Mouse (Mus musculus): ENCODE measurements at regions not wholly inside any gene's neighbourhood (a gene's known extent, or its start where the extent isn't known, plus 50 kb on each side); places are given as distances from the start of the nearest gene placed in this dataset.
A peak's percentile ranks its signal among the peaks of the same experiment; 100 is the strongest.

- no peaks in the 10 kb centered on the region for H3K27me3 ChIP-seq
- ATAC-seq (ENCODE audit: low FRiP score, low read depth), result no peak
- no peak overlapping the region for H3K4me3 ChIP-seq
- peaks cover 17% of the 10 kb centered on the region for H3K4me1 ChIP-seq (replicated peaks)
- no peak overlapping the region for H3K4me2 ChIP-seq
- no peaks in the 10 kb centered on the region for H3K9me3 ChIP-seq
- WGBS, result 81% methylated on average over 5 of the region's 5 CpGs
- no peak overlapping the region for H3K9ac ChIP-seq
- no peaks in the 10 kb centered on the region for H3K36me3 ChIP-seq
- no peak overlapping the region for H3K27ac ChIP-seq (replicated peaks)
Observed at GRCm38 (mm10) chr14:46663529-46663928, 96.8 kb upstream of the Cdkn3 start.

- Histone ChIP-seq H3K4me1 (replicated peaks) (peaks cover 17% of the 10 kb centered on the region), H3K36me3 (no peaks in the 10 kb centered on the region), H3K4me3 (no peak overlapping the region), H3K9ac (no peak overlapping the region), H3K4me2 (no peak overlapping the region), H3K27ac (replicated peaks) (no peak overlapping the region), H3K27me3 (no peaks in the 10 kb centered on the region), H3K9me3 (no peaks in the 10 kb centered on the region)
- ATAC-seq (ENCODE audit: low FRiP score, low read depth), result peak; percentile 66; the same call in 1 of the 2 replicates
- 7% methylated on average over 9 of the region's 9 CpGs for WGBS
Observed at GRCm38 (mm10) chr14:46661792-46662545, 98.4 kb upstream of the Cdkn3 start.

- Histone ChIP-seq H3K9me3 (no peaks in the 10 kb centered on the region), H3K4me3 (no peak overlapping the region), H3K27ac (replicated peaks) (no peak overlapping the region), H3K36me3 (no peaks in the 10 kb centered on the region), H3K4me1 (replicated peaks) (peaks cover 17% of the 10 kb centered on the region), H3K4me2 (no peak overlapping the region), H3K27me3 (no peaks in the 10 kb centered on the region), H3K9ac (no peak overlapping the region)
- WGBS, result 20% methylated on average over 3 of the region's 3 CpGs
- ATAC-seq (ENCODE audit: low FRiP score, low read depth), result peak; percentile 63
Observed at GRCm38 (mm10) chr14:46661118-46661791, 99.1 kb upstream of the Cdkn3 start.

GRCm38 (mm10) chr14:46659365-46659764 lies 101.0 kb upstream of the Cdkn3 start:
- no peak for ATAC-seq (ENCODE audit: low FRiP score, low read depth)
- Histone ChIP-seq H3K27me3 (no peaks in the 10 kb centered on the region), H3K4me2 (no peak overlapping the region), H3K4me3 (no peak overlapping the region), H3K9me3 (no peaks in the 10 kb centered on the region), H3K4me1 (replicated peaks) (peaks cover 17% of the 10 kb centered on the region), H3K27ac (replicated peaks) (no peak overlapping the region), H3K9ac (no peak overlapping the region), H3K36me3 (no peaks in the 10 kb centered on the region)
- 62% methylated on average over 4 of the region's 4 CpGs for WGBS

- Histone ChIP-seq H3K9ac (no peak overlapping the region), H3K27me3 (no peaks in the 10 kb centered on the region), H3K4me1 (replicated peaks) (peaks cover 5% of the 10 kb centered on the region), H3K36me3 (no peaks in the 10 kb centered on the region), H3K9me3 (no peaks in the 10 kb centered on the region), H3K4me2 (no peak overlapping the region), H3K27ac (replicated peaks) (no peak overlapping the region), H3K4me3 (no peak overlapping the region)
- no peak for ATAC-seq (ENCODE audit: low FRiP score, low read depth)
- WGBS, result 85% methylated on average over 10 of the region's 10 CpGs
Observed at GRCm38 (mm10) chr14:46656249-46656648, 104.1 kb upstream of the Cdkn3 start.

- H3K9ac ChIP-seq, result no peak overlapping the region
- H3K27me3 ChIP-seq, result 0 out of 2 replicates have a peak, but pooled peaks cover 3% of the 10 kb centered on the region
- no peaks in the 10 kb centered on the region for H3K36me3 ChIP-seq
- H3K4me1 ChIP-seq (replicated peaks), result peaks cover 12% of the 10 kb centered on the region
- no peaks in the 10 kb centered on the region for H3K9me3 ChIP-seq
- H3K27ac ChIP-seq (replicated peaks), result peak overlapping the region; percentile 67
- no peak overlapping the region for H3K4me3 ChIP-seq
- peak; percentile 85 for ATAC-seq (ENCODE audit: low FRiP score, low read depth)
- WGBS, result 36% methylated on average over 12 of the region's 12 CpGs
- peak overlapping the region; percentile 25 for H3K4me2 ChIP-seq
Observed at GRCm38 (mm10) chr14:46647319-46647974, 112.9 kb upstream of the Cdkn3 start.

- 0 out of 2 replicates have a peak, but pooled peaks cover 4% of the 10 kb centered on the region for H3K27me3 ChIP-seq
- H3K36me3 ChIP-seq, result no peaks in the 10 kb centered on the region
- no peak overlapping the region for H3K4me3 ChIP-seq
- peaks cover 12% of the 10 kb centered on the region for H3K4me1 ChIP-seq (replicated peaks)
- no peaks in the 10 kb centered on the region for H3K9me3 ChIP-seq
- ATAC-seq (ENCODE audit: low FRiP score, low read depth), result no peak; the same call in 1 of the 2 replicates
- H3K4me2 ChIP-seq, result peak overlapping the region; percentile 25
- no peak overlapping the region for H3K9ac ChIP-seq
- 58% methylated on average over 14 of the region's 14 CpGs for whole genome bisulfite sequencing
- peak overlapping the region; percentile 67 for H3K27ac ChIP-seq (replicated peaks)
Observed at GRCm38 (mm10) chr14:46646673-46647318, 113.5 kb upstream of the Cdkn3 start.

GRCm38 (mm10) chr14:46639116-46639826 lies 121.1 kb upstream of the Cdkn3 start:
- Histone ChIP-seq H3K4me1 (replicated peaks) (0 out of 2 replicates have a peak, but pooled peaks cover 3% of the 10 kb centered on the region), H3K4me3 (no peak overlapping the region), H3K27ac (replicated peaks) (no peak overlapping the region), H3K9me3 (no peaks in the 10 kb centered on the region), H3K4me2 (no peak overlapping the region), H3K36me3 (no peaks in the 10 kb centered on the region), H3K27me3 (0 out of 2 replicates have a peak, but pooled peaks cover 4% of the 10 kb centered on the region), H3K9ac (no peak overlapping the region)
- WGBS, result 12% methylated on average over 8 of the region's 8 CpGs
- no peak for ATAC-seq (ENCODE audit: low FRiP score, low read depth)

- WGBS, result 90% methylated on average over 6 of the region's 6 CpGs
- Histone ChIP-seq H3K27ac (replicated peaks) (no peak overlapping the region), H3K4me2 (no peak overlapping the region), H3K4me1 (replicated peaks) (0 out of 2 replicates have a peak, but pooled peaks cover 3% of the 10 kb centered on the region), H3K9ac (no peak overlapping the region), H3K27me3 (0 out of 2 replicates have a peak, but pooled peaks cover 4% of the 10 kb centered on the region), H3K9me3 (no peaks in the 10 kb centered on the region), H3K36me3 (no peaks in the 10 kb centered on the region), H3K4me3 (no peak overlapping the region)
- ATAC-seq (ENCODE audit: low FRiP score, low read depth), result no peak
Observed at GRCm38 (mm10) chr14:46638516-46638915, 121.8 kb upstream of the Cdkn3 start.

GRCm38 (mm10) chr14:46637240-46637639 lies 123.1 kb upstream of the Cdkn3 start:
- H3K4me3 ChIP-seq, result no peak overlapping the region
- peak; percentile 73; the same call in 1 of the 2 replicates for ATAC-seq (ENCODE audit: low FRiP score, low read depth)
- 58% methylated on average over 5 of the region's 5 CpGs for WGBS

GRCm38 (mm10) chr14:46636364-46636763 lies 124.0 kb upstream of the Cdkn3 start:
- Histone ChIP-seq H3K36me3 (no peaks in the 10 kb centered on the region), H3K27ac (replicated peaks) (no peak overlapping the region), H3K27me3 (no peaks in the 10 kb centered on the region), H3K4me3 (no peak overlapping the region), H3K4me1 (replicated peaks) (0 out of 2 replicates have a peak, but pooled peaks cover 3% of the 10 kb centered on the region), H3K9ac (no peak overlapping the region), H3K9me3 (no peaks in the 10 kb centered on the region), H3K4me2 (no peak overlapping the region)
- no peak for ATAC-seq (ENCODE audit: low FRiP score, low read depth)
- WGBS, result 90% methylated on average over 6 of the region's 6 CpGs

More at GRCm38 (mm10) chr14:46637240-46637639, 123.1 kb upstream of the Cdkn3 start:
- H3K27me3 ChIP-seq, result no peaks in the 10 kb centered on the region
- no peak overlapping the region for H3K4me2 ChIP-seq
- H3K4me1 ChIP-seq (replicated peaks), result 0 out of 2 replicates have a peak, but pooled peaks cover 3% of the 10 kb centered on the region
- no peak overlapping the region for H3K27ac ChIP-seq (replicated peaks)
- no peak overlapping the region for H3K9ac ChIP-seq
- H3K36me3 ChIP-seq, result no peaks in the 10 kb centered on the region
- H3K9me3 ChIP-seq, result no peaks in the 10 kb centered on the region
